Mouse (Mus musculus) neutrophil, adult 5-6 weeks (primary cell): ENCODE data around the gene Cspg4. TPM values are rescaled to one million over a fixed set of nuclear protein-coding genes. Genes with fewer than 3 reads are reported as not detected.

Experiments used
- ATAC-seq: fragments of 151-379, 151-347 bp; 2 replicates; pipeline ENCODE4 v1.8.0; 2017; ENCODE audit warnings: mild to moderate bottlenecking, moderate TSS enrichment; ENCODE audit not compliant: insufficient number of reproducible peaks, poor library complexity, low FRiP score, severe bottlenecking; ENCODE audit errors: extremely low read depth
- total RNA-seq: library from RNA; stranded (forward); fragments of 200-1000 nt; gene quantifications from 2 replicates; pipeline ENCODE4 v1.2.3, GENCODE M21; 2017

The Cspg4 gene
- total RNA-seq, 1 experiment from 2014 or later: not detected

DNA sequence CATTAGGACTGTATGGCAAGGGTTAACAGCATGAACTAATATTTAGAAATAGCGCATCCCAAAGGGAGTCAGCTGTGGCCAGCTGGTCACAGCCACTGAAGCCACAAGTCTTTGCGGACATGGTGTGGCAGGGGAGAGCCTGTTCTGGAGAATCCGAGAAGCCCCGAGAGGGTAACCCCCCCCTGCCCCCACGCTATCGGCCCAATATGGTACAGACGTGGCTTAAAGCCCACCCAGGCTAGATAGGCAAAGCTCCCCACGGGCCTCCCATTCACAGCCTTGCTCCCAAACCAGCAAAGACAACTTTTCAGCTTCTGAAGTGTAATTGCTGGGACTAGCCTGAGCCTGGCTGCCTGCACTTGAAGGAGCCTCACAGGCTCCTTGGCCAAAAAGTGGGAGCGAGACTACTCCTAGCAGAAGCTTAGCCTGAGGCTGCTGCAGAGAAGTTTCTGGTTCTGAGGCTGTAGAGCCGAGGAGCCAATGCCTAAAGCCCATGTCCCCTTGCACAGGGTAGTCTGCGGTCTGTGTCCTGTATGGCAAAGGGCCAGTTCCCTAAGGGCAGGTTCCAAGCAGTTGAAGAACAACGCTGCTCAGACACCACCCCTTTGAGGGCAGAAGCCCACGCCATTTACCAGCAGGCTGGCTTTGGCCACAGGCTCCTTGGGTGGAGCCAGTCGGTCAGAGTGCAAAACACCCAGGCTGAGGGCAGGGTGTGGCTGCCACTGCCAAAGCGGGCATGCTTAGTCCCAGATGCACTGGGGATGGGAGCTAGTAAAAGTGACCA lies 4.2 kb upstream of the Cspg4 start:
- no peak for ATAC-seq

DNA sequence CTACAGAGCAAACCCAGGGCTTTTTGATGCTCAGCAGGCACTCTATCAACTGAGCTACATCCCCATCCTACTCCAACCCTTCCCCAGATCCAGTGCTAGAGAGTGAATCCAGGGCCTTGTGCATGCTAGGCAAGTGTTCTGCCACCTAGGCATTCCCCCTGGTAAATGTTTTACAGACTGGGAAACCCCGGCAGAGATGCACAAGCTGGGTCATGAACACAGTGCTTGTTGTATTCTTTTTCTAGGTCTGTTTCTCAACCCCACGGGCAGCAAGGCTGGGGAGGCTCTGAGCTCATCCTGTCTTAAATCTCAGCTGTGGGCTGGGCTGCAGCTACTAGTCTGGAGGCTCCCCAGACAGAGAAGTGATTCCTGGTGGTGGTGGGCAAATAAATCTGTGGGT lies 2.0 kb upstream of the Cspg4 start:
- ATAC-seq: no peak

DNA sequence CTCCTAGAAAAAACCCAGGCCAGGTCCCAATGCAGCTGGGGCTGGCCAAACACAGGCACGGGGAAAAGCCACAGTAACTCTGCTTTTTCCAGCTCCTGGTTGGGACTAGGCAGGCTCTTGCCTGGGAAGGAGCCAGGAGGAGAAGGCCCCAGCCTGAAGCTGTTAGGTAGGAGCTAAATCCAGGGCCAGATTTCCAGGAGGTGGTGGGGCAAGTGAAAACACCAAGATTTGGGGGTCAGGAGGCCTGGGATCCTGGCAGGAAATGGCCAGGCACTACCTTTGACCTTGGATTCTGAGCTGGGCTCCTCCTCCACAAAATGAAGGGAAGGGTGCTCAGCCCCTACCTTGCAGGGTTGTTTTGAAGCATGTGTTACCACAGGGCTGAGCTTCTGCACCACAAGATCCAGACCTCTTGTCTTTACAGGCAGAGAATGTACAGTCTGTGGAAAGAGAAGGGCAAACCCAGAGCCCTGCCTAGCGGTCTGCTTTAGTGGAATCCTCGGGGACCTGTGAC lies 560 bp upstream of the Cspg4 start, which contains the start of gene Odf3l1:
Odf3l1 (minus strand) TSS at position 464 of the 514 bp plus-strand sequence.
- ATAC-seq: no peak

DNA sequence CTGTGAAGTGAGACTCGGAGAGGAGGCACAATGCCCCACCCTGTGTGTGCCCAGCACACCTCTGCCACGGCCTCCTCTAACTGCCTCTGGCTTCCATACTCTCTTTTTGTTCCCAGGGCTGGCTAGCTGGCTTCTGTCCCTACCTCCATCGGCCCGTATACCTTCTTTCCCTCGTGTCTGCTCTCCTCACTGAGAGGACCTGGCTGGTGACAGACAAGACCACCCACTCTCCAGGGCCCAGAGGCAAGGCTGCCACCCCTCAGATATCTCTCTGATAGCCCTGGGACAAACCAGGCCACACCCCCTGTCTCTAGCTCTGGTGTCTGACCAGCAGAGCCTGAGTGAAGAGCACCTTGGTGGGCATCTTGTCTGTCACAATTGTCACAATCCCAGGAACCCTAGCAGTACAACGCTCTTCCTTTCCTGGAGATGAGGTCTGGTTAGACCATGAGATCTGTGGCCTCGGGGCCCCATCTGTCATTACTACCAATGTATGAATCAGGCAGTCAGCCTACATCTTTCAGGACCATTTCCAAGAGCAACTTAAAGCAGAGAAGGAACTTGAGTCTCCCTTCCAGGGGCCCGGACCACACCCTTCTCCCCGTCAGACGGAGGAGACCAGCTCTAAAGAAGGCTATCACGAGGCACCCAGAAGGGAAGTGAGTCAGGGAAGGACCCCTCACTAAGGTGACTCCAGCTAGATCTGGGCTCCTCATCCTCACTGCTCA lies 1.0 kb downstream of the Cspg4 start:
- ATAC-seq: no peak

DNA sequence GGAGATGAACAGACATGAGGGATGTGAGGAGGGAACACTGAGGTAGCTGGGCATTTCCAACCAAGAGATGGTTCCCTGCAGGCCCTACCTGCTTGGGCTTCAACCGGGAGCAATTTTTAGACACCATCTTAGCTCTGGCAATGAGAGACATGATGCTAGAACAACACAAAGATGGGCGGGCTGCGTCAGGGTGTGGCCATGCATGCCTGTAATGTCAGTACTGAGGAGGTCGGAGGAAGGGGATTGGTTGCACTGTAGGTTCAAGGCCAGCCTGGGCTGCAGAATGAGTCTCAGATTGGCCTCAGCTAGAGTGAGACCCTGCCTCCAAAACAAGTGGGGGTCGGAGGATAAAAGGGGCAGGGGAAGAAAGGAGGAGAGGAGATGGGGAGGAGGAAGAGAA lies 1.6 kb downstream of the Cspg4 start:
- no peak for ATAC-seq

DNA sequence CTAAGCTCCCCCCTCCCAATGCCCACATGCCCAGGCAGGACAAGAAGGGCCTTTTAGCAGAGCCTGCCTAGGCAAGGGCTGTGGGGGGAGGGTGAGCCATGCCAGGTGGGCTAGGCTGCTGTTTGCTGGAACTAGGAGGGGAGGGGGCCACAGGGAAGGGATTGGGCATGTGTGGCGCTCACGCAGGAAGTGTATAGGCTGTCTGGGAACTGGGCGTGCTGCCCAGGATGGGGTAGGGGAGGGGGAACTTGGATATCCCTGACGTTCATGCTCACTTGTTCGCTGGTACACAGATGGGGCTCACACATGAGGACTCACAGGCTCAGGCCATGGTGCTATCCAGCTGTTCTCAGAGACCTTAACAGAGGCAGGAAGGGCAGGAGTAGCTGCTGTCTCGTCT lies 3.5 kb downstream of the Cspg4 start:
- no peak for ATAC-seq

DNA sequence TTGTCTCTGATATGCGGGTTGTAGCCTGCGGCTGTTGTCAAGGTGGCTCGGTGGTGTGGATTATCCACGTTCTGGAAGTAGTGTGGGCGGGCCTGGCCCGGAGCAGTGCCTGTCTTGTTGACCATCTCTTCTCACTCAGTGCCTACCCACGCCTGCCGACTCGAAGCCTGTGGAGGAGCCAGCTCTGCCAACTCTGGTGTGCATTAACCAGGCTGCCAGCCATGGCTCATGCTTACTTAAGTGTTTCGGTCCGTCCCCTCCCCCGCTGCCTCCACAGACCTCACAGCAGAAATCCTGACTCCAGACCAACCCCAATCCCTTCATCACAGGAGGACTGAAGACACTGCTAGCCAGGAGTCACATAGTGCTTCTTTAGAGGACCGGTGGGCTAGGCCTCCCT lies 4.7 kb downstream of the Cspg4 start:
- no peak for ATAC-seq

DNA sequence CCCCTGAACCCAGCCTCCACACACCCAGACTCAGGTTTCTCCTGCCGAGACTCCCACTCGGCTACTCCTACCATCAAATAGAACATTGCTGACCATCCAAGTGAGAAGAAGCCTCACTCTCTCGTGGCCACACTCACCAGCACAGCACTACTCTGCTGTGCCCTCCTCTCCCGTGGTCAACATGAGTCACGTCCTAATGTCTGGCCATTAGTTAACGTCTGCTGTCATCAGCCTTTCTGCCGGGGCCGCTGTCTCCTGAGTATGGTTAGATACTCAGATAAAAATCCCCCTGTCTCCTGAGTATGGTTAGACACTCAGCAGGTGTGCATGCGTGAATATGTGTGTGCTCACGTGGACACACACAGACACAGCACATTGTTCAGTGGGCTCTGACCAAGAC lies 5.9 kb downstream of the Cspg4 start:
- no peak for ATAC-seq

DNA sequence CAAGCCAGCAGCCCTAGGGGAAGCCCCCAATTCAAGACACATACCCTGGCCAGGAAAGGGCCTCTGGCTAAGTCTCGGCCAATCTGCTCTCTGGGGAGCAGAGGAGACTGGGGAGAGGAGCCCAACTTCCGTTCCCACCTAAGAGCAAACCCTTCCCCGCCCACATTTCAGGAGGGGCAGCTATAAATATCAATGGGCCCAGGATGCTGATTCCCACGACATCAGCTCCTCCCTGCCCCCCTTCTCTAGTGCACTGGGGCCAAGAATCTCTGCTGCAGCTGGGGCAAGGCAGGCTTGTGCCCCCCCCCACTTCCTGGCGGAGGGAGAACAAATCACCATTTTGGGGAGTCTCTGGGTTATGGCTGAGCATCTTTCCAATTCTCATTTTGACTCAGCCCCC lies 6.4 kb downstream of the Cspg4 start:
- ATAC-seq: no peak

DNA sequence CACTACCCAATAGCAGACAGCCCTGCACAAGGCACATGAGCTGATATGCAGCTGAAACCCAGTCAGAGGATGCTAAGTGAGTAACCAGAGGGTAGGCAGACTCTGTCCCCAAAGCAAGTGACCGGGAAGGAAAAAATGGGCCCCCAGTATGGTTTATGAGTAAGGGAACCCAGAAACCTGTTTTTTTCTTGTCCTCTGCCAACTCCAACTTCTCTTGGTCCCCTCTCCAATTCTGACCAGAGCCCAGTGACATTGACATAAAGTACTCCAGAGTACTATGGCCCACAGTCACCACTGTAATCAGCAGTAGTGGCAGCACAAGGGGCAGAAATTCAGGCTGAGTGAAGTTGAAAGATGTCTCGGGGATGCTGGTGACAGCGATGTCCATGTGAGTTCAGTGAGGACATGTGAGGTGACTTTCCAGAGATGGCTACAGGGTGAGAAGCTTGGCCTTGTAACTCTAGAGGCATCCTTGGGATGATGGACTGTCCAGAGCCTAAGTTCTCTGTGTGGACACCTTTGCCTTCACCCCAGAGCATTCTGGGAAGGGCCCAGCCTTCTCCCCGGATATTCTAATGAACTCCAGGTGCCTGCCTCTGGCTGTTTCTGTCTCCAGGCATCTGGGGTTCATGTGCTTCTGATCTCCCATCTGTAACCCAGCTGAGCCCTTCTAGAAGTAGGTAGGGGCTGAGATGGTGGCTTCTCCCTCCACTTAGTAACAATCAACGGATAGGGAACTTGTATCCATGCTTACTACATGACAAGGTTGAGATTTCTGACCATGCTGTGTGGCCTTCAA lies 7.5 kb downstream of the Cspg4 start:
- ATAC-seq: no peak

DNA sequence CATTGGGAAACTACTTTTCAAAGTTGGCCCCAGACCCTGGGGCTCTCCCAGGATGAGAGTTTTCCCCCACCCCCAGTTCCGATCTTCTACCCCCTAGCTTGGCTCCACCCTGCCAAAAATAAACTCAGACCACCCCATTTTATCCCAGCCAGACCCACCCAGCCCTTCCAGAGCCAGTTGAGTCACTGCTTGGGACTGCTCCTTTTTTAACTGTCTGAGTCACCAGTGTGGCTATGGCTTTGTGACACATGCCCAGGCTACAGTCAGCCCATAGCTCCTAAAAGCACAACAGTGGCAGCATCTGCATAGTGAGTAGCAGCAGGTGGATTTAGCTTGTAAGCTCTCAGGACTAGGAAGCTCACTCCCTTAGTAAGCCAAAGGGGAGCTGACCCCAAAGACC lies 8.3 kb downstream of the Cspg4 start:
- ATAC-seq: no peak

DNA sequence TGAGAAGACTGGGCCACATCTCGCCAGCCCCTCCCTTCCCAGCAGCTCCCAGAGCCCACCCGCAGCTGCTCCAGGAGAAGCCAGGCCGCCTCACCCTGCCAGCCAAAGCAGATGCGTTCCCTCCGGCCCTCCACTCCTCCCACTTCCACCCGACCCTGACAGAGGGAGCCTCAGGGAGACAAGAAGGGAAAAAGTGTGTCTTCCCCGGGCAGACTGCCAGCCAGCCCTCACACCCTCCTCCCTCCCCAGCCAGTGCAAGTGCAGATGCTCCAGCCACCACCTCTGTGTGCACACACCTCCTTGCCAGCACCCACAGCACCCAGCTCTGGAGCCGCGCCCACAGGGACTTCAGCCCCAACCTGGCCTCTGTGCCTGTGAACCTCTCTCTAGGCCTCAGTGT lies 12.0 kb downstream of the Cspg4 start:
- ATAC-seq: no peak

DNA sequence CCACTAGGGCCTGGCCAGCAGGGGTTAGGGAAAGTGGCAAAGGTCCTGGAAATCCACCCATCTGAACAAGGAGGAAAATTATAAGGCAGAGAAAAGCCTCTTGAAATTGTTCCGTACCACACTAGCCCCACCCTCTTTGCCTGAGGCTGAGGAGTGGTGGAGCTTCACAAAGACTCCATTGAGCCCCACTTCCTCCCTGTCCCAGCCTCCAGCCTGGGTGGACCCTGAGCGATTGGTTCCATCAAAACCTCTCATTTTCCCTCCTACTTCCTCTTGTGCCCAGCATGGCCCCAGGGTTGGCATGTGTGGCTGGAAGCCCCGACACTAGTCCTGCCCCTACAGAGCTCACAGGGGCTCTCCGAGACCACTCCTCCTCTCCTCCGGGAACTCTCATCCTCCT lies 12.5 kb downstream of the Cspg4 start:
- no peak for ATAC-seq

DNA sequence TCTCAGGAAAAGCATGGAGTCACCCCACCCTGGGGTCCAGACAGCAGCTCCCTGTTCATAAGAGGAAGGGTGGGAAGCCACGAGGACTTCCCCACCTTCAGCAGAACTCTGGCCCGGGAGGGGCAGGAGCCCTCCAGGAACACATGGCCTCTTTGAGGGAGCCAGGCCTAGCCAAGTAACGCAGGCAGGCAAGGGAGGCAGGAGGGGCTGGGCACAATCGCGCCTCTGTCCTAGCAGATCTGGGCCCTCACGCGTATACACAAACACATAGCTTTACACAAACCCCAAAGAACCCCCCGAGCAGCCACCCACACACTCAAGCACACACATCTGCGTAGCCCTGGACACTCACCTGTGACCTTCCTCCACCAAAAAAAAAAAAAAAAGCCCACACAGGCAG lies 16.0 kb downstream of the Cspg4 start:
- ATAC-seq: no peak

DNA sequence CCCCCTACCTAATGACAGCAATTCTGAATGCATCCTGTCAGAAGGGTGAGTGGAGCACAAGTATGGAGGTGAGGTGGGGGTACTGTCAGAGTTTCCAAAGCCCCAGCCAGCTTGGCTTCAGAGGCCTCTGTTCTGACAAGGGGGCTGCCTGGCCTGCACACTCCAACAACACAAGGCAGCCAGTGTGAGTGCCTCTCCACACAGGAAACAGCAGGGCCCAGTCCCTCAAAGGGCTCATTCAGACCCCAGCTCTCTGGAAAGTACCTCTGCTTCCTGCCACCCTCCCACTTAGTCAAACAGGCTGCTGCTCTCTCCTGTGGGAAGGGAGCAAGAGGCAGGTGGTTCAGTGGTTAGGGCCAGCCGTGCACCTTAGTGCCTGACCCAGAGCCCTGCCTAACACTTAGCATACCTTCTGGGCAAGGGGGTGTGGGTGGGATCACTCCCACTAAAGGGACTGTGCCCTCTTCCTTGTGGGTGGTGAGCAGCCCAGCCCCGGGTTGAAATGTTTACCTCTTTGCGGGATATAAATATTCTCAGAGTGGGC lies 16.8 kb downstream of the Cspg4 start:
- ATAC-seq: no peak

DNA sequence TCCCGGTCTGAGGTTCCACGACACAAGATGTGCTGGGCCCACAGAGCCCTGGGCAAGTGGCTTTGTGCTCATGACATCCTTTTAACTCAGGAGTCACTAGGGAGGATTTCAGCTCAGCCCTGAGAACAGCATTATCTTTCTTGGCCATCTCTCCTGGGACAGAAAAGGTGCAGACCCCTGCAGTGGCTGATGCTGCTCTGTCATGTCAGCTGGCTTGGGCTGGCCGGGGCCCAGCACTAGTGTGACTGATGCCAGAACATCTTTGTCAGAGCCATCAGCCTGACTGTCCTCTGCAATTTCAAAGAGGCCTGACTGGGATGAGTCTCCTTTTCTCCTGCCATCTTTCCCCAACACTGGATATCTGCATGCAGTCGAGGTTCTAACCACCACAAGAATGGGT lies 17.4 kb downstream of the Cspg4 start:
- no peak for ATAC-seq

DNA sequence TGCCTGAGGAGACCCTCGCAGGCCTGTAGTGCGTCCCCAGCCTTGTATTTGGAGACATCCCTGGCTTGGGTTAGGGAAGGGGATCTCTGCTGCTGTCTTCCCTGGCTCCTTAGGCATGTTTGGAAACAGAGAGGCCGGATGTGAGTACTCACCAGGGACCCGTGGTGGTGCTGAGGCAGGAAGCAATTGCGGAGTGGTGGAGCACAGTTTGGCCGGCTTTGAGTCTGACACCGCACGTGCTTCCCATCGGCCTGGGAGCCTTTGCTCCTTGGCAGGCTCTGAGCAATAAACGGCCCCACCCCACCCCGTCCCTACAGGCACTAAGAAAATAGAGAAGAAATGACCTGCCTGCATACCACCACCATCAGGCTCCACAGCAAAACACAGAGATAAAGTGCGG lies 18.0 kb downstream of the Cspg4 start:
- no peak for ATAC-seq

DNA sequence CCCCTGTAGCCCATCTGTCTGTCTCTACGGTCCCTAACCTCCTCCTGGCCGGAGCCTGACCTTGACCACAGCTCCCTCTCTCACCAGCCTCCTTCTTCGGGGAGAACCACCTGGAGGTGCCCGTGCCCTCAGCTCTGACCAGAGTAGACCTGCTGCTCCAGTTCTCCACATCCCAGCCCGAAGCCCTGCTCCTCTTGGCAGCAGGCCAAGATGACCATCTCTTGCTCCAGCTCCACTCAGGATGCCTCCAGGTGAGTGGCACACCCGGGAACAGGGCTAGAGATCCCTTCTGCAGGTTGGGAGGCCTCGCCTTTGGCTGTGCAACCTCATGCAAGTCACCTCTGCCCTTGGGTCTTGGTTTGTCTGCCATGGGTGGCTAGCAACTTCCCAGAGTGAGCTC lies 18.6 kb downstream of the Cspg4 start:
- no peak for ATAC-seq

DNA sequence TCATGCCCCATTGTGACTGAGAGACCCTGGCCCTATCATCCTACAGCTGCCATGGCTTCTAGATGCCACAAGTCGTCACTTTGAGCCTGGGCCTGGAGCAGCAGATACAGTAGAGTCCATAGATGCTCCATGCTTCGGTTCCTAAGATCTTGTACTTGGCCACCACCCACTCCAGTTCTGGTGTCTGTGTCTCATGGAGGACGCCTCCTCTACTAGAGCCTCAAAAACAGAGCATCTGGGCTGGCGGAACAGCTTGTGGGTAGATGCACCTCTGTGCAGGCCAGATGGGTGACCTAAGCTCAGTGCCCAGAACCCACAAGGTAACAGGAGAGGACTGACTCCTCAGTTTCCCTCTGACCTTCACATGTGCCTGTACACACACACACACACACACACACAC lies 19.5 kb downstream of the Cspg4 start:
- no peak for ATAC-seq
